Mouse (Mus musculus) mouse embryonic stem cell (cell line): ENCODE measurements around the gene Tomm6.

Source experiments
- in situ Hi-C, 2 experiments: fragments of 300-500 bp; cut with MboI; formaldehyde crosslinking; loops; 1 replicate in 1 of 2; 3 replicates in 1 of 2; pipeline ENCODE4 v1.14.3; 2019 to 2020; ENCODE audit warnings: low sequenced_read_pairs in 2 of 2, low pct_unique_long_range_greater_than_20kb in 1 of 2, mixed read lengths in 1 of 2; ENCODE audit not compliant: unreplicated experiment in 1 of 2

Tomm6 gene

DNA sequence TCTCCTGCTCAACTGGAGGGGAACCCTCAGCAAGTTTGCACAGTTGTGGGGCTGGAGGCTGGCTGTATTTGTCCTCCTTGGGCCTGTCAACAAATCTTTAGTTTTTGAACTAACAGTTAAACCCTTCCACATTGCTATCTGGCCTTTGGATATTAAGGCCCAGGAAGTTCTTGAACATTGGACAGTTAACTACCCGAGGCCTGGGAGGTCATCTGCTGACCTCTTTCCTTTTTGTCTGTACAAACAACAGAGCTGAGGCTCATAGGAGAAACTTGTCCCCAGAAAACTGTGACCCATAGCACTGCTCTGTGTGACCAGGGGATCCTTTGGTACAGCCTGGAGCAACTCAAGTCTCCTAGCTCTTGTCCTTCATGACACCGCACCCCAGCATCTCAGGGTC lies 10.9 kb upstream of the Tomm6 start:
- in situ Hi-C loops, result no loop called here

DNA sequence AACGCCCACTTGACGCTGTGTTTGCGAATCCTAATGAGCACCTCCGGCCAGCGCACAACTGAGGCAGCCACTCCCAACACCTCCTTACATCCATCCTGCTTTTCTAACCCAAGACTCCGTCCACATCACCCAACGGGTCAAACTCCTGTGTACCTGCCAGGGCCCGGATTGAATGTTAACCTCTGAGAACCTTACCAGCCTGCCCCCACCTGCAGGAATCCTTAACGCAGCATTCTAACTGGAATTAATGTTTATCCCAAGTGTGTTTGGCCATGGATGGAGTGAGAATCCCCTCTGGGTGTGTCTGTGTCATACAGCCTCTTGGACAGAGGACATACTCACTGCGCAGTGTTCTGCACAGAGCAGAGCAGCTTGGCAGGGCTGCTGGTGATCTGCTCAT lies 10.0 kb upstream of the Tomm6 start:
- in situ Hi-C loops, result no loop called here

DNA sequence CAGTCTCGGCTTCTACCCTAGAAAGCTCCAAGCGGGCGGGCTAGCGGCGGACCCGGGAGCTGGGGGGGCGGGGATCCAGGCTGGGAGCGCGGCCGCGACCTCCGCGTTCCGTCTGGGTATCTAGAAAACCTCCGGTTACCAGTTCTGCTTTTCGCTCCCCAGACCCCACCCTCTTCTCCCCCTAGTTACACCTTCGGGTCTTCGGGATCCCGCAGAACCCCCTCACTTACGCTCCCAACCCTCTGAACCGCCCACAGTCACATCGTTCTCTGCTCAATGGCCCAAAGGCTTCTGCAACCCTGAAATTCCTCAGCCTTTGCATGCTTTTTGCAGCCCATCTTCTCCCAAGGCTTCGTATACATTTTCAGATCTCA lies 7.1 kb upstream of the Tomm6 start:
- in situ Hi-C loops, result no loop called here

DNA sequence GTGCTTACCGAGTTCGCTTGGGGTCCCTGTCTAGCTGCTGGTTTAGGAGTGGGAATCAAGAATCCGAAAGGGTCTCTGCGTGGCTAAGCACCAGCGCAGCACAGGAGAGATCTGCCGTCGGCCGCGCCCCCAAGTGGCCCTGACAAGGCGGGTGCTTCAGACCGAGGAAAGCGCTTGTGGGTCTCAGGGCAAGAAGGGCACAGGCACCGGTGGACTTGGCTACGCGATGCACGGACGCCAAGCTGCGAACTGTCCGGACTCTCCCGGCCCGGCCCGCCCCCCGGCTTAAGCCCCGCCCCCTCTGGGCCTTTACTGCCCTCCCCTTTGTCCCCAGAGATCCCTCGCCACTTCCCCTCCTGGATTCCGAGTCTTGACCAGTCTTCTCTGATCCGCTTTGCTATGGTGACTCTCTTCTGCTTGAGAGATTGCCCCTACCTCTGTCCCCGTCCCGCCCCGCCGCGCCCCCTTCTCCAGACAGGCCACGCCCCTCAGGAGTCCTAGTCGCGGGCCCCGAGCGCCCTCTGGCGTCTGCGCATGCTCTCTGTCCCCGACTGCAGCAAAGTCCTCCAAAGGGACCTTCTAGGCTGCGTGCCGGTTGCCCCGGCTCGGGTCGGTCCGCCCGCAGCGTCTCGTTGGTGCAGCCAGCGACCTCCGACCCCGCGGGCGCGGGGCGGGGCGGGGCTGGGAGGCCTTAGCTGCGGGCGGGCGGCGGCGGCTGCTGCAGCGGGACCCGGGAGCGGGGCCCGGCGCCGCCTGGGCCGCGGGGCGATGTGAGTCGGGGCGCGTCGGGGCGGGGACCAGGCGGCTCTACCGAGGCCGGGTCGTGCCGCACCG lies 6.5 kb upstream of the Tomm6 start, which contains the start of gene Prickle4:
Prickle4 (minus strand) TSS at position 234 of the 834 bp plus-strand sequence.
- in situ Hi-C loops, result no loop called here

DNA sequence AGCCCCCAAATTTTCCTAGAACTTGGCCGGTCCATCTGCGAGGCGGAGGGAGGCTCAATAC lies 6.1 kb upstream of the Tomm6 start, which contains the start of gene Gm21981:
Gm21981 (minus strand) TSS at position 14 of the 61 bp plus-strand sequence.
- in situ Hi-C loops, result no loop called here

DNA sequence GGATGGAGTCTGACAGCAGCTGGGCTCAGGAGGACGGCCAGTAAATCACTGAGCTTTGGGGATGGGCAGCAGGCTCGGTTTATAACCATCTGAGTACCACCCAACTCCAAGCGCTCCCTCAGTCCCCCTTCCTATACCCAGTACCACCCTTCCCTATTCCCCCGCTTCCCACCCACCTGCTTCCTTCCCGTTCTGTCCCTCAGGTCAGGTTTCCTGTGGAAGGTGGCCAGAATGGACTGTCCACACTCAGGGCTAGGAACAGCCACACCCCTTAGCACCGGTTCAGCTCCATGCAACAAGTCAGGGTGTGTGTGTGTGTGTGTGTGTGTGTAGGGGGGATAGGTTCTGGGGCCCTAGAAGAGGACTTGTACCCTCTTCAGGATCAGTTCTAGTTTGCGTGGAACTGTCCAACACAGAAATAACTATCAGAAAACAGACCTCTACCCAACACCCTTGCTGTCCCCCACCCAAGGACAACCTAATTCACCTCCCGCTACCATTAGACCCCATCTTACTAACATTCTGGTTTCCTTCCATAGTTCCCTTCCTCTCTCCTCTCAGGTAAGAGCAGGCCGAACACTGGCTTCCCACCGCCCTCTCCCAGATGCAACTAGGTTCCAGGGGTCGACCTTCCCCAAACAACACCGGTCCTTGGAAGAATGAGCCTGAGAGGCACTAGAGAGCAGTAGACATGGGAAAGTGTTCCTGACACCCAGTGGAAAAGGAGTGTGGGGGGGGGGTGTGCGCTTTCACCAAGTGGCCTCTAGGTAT lies 5.7 kb upstream of the Tomm6 start:
- in situ Hi-C loops, result no loop called here

DNA sequence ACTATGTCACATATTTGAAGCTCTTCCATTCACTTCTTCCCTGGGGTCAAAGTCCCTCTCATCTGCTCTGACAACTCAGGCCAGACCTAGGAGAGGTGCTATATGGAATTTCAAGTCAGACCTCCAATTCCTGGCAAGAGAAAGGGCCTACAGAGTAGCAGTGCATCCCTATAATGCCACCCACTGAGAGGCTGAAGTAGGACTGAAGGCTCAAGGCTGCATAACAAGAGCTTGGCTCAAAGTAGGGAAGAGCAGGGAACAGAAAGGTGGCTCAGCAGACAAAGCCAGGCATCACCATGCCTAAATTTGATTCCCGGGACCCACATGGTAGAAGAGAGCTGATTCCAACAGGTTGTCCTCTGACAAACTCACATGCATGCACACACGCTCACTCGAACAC lies 3.5 kb upstream of the Tomm6 start:
- in situ Hi-C loops, result no loop called here

DNA sequence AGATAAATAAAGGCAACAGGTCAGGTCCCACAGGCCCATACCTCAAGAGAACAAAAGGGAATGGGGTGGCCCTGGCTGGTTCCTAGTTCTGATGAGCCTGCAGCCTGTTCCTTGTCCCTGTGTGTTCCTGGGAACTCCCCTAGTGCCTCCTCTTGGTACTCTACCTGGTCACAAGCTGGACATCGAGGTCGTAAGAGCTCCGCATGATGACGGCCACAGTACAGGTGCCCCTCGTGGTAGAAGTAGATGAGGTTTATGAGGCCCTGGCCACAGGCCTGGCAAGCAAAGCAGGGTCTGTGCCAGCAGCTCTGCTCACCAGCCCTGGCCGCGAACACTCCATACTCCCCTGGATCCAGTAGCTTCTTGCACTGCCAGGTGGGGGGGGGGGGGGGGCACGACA lies 1.7 kb upstream of the Tomm6 start:
- in situ Hi-C loops, result no loop called here

DNA sequence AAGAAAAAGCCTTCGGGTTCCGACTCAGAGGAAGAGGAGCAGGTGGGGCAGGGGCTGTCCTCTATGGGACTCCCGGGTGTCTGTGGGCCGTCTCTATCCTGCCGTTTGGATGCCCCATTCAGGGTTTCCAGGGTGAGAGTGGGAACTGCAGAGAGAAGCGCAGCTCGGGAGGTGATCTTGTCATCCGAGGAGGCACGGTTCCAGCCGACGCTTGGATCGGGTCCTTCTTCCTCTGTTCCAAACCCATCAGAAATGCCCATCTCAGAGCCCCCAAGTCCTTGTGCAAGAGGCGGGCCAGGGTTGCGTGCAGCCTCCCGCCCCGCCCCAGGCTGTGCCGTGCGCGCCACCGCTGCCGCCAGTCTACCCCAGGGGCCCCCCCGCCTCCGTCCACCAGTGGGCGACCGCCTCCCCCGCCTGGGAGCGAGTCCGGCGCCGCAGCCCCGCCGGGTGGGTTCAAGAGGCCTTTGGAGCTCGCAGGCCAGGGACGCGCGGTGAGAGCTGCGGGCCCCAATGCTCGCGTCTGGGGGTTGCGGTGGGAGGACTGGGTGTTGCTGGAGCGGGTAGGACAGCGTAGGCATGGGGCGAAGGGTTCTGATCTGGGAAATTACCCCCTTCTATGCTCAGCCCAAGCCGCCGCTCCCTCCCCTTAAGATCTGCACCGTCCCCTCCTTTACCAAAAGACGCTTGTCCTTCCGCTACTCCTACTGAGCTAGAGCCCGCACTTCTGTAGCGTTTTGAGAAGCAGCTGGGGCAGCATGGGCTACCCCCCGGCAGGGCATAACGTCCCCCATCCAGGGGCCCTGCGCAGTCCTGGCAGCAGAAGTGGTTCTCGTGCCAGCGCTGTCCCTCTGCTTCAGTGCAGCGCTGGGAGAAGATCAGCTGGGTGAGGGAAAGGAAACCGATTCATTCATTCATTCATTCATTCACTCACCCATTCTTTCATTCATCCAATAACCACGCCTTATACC lies 706 bp upstream of the Tomm6 start, which contains the start of gene Frs3:
Frs3 (plus strand) TSS at position 423 of the 968 bp plus-strand sequence.
- in situ Hi-C loops, result no loop called here

DNA sequence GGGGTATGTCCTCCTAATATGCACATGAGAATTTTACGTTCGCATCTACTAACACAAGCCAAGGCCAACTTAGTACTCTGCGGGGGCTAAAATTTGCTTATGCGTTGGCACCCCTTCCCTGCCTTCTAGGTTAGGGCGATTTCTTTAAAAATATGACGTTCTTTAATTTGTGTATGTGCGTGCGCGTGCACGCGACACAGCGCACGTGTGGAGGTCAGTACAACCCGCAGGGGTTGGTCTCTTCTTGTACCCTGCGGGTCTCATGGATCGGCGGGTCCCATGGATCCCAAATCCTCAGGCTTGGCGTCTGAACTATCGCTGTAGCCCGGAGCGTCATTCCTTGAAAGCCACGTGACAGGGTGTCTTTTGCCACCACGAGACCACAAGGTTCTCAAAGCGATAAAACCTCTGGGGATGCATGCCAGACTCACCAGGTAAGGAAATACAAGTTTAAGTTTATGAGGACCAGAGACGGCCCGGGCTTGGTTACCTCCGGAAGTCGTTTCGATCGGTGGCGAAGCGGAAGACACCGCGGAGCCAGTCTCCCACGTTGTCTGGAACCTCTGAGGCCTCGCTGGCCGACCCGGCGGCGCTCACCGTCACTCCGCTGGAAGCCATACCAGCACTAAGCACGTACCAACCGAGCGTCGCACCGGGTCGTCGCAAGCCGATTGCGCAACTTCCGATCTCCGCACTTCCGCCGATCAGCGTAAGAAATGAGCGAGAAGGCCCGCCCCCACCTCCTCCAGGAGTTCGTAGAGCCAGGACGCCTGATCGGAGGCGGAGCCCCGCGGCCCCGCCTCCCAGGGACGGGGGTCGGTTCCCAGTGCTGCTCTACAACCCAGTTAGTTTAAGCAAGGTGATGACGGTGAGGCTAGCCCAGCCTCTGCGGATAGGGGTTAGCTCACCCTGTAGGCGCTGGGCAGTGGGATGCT lies 510 bp downstream of the Tomm6 start:
- in situ Hi-C loops, result no loop called here

DNA sequence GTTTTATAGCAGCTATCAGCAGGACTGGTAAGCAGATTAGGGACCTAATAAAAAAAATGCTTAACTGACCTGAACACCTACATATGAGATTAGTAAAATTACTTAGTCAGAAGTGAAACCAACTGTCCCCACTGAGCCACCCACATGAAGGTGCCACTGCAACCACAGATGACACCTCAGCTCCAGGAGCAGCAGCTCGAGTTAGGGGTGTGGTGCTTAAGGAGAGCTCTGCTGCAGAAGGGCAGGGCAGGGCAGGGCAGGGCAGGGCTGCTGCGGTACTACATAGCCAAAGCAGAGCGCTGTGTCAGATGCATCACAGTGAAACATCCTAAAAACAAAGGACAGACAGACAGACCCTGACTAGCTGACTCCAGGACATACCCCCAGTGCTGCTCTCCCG lies 5.3 kb downstream of the Tomm6 start:
- in situ Hi-C loops, result no loop called here

DNA sequence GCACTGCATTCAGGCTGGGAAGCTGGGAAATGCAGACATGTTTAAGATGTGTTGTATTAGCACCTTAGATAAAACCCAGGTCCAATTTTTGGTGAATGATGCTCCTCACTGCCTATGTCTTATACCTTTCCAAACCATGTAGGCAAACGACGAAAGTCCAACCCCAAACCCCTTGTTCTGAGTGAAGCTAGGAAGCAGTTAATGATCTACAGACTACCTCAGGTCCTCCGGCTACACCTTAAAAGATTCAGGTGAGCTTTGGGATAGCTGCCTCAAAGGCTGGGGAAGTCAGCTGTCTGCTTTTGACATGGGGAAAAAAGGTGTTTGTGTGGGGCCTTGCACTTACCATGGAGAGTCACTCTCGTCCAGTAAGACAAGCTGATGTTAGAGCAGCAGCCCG lies 9.5 kb downstream of the Tomm6 start:
- in situ Hi-C loops, result no loop called here

DNA sequence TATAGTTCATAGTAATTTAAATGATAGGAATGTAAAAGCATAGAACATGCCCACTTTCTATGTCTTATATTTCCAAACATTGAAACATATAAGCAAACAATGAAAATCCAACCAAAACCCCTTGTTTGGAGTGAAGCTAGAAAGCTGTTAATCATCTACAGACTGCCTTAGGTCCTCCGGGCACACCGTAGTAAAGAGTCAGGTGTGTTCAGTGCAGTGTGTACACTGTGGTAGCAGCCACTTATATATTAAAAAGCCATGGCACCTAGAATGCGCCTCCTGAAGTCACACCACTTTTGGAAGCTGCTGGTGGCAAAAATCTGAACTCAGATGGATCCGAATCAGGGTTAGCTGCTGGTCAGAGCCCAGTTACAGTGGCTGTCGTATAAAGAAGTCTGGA lies 9.9 kb downstream of the Tomm6 start:
- in situ Hi-C loops, result no loop called here

DNA sequence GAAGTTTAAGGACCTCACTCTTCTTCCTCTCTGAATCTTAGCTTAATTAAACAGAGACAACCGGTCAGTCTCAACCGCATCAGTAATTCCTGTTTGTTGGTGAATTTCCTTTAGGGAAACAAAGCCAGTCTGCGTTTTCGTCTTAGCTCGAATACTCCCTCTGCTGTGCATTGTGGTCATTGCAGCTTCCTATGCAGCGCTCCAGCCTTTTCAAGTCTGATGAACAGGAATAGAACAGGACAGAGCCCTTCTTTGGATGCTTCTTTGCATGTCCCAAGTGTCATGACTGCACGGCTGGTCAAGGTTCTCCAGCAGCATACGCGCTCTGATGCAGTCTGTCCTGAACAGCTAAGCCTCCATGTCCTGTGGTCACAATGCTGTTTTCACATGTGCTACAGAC lies 11.6 kb downstream of the Tomm6 start:
- in situ Hi-C loops, result no loop called here

DNA sequence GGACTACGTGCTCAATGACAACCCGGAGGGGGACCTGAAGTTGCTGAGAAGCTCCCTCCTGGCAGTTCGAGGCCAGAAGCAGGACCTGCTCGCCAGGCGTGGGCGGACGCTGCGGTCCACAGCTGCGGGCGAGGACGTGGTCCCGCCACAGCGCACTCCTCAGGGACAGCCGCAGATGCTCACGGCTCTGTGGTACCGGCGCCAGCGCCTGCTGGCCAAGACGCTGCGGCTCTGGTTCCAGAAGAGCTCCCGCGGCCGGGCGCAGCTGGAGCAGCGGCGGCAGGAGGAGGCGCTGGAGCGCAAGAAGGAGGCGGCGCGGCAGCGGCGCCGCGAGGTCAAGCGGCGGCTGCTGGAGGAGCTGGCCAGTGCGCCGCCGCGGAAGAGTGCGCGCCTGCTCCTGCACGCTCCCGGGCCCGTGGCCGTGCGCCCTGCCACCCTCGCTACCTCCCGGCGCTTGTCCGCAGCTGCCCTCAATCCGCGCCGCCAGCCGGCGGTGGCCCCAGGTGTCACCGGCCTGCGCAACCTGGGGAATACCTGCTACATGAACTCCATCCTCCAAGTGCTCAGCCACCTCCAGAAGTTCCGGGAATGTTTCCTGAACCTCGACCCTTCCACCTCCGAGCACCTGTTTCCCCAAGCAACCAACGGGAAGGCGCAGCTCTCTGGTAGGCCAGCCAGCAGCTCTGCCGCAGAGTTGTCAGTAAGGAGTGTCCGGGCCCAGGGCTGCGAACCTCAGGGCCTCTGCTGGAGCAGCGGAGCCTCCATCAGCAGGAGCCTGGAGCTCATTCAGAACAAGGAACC lies 15.7 kb downstream of the Tomm6 start:
- in situ Hi-C loops, result no loop called here

DNA sequence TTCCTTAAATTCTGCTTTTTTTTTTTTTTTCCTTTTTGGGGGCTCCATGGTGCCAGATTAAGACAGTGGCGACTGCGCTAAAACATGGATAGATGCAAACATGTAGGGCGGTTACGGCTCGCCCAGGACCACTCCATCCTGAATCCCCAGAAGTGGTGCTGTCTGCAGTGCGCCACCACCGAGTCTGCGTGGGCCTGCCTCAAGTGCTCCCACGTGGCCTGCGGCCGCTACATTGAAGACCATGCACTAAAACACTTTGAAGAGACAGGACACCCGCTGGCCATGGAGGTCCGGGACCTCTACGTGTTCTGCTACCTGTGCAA lies 16.2 kb downstream of the Tomm6 start:
- in situ Hi-C loops, result no loop called here

DNA sequence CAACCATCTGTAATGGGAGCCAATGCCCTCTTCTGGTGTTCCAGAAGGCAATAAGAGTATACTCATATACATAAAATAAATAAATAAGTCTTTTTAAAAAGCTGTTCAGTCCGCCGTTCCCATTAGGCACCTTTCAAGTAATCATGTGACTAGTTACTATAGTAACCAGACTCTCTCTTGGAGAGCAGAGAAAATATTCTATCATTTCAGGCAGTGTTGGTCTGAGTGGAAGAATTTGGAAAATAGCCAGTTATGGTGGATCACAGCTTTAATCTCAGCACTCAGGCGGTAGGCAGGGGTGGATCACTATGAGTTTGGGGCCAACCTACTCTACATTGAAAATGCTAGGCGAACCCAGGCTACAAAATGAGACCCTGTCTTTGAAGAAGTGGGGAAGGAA lies 19.0 kb downstream of the Tomm6 start:
- in situ Hi-C loops, result no loop called here

DNA sequence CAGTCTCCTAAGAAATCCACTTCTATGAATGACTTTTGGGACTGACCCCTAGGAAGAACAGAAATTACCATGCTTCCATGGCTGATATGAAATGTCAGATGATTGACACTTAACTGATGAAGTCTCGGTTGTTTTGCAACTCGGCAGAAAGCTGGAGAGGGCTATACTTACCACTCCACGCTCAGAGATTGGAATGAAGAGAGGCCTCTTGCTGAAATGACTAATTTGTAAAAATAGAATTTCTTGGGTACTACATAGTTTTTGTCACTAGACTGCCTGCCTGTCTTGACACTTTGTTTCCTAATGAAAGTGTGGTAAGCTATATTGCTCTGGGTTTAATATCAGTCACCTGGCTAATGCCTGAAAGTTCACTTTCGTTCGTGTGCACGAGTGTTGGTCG lies 23.7 kb downstream of the Tomm6 start:
- in situ Hi-C loops, result no loop called here
